Mouse (Mus musculus) thymus, postnatal 14 days (tissue): Measurements from ENCODE around the gene Alk.

Experiments
- DNase-seq: peaks from one replicate; pipeline ENCODE4 v3.0.0; 2021

Gene Alk

DNA sequence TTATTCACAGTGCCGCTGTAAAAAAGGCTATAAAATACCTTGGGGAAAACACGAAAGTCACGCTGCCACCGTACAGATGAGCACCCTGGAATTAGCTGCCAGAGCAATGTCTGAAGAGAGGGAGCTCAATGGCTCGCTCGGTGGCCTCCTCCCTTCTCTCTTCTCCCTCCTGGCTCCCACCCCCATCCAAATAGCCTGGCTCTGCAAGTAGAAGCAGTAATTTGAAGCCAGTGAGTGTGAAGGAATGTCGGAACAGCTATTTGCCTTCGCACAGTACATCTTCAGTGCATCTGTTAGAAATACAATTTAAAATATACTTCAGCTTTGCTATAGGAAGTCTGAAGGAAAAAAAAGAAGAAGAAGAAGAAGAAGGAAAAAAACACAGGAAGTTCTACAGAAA is 208.5 kb downstream of the Alk start:
- DNase-seq: no peak

DNA sequence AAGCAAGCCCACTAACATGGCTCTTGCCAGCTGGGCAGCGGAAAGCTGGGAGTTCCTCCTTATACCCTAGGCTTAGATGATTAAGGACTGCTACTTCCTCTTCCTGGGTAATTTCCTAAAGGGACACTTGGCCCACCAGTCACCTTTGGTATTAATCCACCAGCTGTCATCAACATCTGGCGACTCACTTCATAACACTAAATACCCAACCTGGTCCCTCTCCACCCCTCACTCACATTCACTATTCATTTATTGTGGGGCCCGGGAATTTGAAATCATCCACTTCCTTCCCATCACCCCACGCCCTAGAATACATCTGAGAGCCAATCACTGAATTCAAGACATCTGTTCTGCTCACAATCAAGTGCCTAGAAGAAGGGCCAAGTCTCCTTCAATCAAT is 235.4 kb downstream of the Alk start:
- DNase-seq: no peak

DNA sequence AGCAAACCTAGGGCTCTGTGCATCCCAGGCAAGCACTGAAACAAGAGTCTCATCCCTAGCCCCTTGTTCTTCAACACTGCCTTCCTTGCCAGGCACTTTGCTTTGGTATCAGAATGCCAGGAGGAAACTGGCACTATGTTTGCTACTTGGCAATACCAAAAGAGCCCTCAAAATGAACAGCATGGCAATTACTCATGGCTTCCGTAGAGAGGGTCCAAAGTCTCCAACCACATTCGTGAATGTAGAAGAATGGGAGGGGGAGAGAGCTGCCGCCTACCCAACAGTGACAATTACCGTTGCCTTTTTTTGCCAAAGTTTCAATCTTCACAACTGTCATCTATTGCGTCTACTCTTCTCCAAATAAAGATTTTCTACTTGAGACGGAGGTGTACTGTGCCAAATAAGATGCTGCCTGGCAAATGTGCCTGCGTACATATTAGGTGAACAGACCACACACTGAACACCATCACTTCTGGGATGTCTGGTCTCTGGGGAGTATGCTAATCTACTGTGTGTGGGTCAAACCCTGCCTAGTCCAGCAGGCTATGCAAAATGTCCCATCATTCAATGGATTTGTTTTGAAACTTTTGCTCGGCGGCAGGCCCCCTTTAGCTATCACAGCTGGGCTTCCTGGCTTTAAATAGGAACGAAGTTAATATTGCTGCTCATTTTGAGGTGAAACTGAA is 241.5 kb downstream of the Alk start:
- DNase-seq: no peak

DNA sequence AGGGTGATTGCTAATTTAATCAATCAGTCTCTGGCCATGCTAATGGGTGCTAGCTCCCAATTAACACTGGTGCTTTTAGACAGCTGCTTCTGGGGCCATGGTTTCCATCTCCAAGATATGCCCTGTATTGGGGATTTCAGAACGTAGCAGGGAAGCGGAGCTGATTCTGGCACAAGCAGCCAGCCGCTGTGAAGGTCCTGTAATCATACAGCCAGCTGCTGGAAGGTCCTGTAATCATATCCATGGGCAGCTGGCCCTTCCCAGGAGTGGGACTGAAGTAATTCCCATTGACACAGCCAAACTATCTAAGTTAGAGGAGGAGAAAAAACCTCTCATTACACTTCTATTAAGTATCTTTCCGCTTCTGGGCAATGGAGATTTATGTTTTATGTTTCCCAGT is 242.5 kb downstream of the Alk start:
- no peak for DNase-seq

DNA sequence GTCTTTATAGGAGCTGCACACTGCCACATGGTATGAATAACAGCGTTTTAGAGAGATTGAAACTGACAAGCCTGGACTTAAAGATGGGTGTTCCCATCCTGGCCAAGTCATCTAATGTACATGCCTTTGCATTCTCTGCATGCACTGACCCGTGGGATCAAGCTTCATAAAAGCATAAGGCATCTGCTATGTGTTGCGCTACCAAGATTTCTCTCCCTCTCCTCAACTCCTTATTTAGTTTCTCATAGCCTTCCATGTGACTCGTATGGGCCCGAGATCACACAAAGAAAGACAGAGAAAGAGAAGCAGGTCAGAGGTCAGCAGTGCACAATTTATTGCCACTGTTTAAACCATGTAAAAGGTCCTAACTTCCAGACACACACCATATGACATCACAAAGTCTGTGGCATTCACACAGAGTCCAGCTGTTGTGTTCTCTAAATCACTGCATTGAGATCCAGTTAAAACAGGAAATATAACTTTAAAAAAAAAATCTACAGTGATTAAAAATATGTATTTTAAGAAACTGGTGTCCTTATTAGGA is 247.6 kb downstream of the Alk start:
- no peak for DNase-seq

DNA sequence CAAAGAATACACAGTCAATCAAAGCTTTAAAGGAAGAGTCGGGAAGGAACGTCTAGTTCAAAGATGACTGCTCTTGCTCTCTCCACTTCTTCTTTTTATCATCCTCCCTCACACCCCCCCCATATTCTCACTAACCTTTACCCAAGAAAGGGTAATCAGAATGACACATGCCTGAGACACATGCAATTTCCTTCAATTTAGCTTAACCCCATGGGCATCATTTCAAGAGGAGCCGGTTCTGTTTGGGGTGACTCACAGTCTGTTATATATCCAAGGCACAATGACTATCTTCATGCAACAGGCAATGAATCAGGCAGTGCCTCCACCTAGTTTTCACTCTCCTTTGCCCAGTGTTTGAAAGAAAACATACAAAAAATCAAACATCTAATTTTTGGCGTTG is 265.0 kb downstream of the Alk start:
- DNase-seq: no peak

DNA sequence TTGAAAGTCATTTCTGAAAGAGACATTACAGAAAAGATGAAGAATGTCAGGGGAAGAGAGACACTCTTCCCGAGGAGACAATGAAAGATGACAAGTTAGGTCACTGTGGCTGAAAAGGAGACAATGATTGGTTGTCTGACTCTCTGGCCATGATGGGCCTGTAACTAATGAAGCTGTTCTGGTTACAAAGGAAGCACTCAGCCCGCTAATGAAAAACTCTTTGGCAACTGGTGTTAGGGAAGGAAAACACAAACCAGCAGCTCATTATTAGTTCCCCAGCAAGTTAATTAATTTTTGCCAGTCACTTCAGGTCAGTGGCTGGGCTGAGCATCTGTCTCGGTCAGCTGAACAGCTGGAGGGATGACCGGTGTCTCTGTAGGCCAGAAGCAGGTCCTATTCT is 271.5 kb downstream of the Alk start:
- DNase-seq: no peak

DNA sequence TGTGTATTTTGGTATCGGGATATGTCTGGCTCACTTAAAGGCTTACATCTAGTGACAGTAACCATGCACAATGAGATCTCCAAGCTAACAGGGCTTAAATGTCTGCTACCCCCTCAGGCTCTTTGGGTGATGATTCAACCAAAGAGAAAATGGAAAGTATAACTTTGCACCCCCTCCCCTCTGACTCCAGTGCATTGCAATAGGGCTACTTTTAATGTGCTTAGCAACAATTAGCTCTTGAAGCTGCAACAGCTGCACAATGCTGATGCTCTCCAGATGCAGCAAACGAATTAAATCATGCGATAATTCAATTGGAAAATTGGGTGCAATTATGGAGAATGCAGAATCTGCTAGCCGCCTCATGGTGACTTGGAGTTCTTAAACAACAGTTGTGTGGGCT is 278.5 kb downstream of the Alk start:
- DNase-seq: no peak

DNA sequence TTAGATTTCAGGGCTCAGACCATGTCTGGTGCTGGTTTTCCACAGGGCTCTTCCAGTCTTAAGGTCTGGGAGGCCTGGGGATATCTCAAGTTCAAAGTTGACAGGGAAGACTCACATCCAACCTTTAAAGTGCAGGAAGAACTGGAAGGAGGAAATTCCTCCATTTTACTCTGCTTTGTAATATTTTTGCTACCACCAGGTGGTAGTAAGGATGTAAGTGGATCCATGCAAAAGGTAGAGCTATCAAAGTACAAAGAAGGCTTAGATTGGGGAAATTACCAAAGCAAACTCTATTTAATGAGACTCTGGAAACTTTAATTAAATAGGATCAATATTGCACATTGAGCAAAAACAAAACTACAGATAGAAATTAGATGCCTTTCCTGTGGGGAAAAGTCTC is 284.9 kb downstream of the Alk start:
- DNase-seq: no peak

DNA sequence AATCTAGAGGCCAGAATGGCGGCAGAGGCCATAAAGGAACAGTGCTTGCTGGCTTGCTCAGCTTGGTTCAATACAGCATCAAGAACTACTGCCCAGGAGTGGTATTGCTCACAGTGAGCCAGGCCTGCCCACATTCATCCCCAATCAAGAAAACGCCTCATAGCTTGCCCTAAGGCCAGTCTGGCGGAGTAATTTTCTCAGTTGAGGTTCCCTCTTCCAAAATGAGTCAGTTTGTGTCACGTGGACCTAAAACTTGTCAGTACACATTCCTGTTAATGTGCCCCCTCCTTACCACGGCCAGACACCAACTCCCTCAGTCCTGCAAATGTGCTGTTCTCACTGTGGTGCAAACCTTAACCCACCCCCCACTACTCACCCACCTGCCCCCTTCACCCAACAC is 304.8 kb downstream of the Alk start:
- DNase-seq: no peak

DNA sequence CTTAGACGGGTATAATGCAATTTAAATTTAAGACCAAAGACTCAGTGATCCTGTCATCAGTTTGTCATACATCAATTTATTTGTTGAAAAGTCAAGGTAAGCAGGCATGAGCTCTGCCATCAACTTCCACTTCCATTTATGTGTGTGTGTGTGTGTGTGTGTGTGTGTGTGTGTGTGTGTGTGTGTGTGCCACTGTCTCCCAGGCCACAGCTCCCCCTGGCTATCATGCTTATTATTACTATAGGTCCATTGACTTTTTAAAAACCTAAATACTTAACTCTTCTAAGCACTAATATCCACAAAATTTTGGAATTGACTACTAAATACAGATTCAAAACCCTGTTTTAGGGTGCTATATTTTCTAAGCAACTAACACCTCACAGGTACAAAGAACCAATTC is 308.1 kb downstream of the Alk start:
- DNase-seq: no peak

DNA sequence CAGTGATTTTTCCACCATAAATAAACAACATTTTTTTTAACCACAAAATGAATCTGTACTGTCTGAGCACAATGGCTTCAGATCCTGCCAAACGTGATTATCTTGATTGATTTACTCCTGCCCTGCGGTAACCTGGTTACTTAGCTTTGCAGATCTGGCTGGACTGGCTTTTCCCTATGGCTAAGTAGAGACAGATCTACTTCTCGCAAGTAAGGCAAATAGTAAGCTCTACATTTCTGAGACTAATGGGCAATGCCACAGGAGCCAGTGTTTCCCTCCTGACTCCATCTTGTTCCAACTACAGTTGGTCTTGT is 311.2 kb downstream of the Alk start:
- no peak for DNase-seq

DNA sequence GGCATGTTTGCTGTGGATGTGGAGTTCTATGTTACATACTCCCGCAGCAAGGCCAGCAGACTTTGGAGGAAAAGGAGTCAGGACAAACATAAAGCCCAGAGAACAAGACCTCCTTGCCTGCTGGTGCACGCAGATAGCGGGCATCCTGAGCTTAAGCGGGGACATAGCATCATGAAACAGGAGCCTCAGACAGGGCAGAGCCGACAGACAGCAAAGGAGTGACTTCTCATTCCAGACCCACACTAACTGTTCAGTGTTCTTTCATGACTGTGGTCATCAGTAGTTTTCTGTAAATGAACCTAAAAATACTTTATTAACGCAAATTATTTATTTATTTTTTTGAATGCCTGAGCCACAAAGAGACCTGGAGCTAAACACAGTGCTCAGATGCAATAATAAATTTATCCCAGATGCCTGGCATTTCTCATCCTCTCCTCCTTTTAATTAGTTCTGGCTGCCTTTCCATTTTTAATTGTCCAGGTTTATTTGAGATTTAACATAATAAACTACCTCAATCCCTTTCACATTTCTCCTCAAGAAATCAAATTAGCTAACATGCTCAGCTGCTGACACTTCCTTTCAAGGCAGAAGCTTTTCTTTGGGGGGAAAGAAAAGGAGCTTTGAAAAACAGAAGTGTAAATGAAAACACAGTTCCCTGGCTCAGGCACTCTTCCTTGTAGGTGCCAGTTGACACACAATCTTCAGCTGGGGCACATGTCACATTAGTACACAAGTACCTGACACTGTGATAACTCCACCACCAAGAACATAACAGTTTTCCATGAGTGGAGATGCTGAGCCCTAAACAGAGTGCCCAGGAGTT is 311.8 kb downstream of the Alk start:
- DNase-seq: no peak

DNA sequence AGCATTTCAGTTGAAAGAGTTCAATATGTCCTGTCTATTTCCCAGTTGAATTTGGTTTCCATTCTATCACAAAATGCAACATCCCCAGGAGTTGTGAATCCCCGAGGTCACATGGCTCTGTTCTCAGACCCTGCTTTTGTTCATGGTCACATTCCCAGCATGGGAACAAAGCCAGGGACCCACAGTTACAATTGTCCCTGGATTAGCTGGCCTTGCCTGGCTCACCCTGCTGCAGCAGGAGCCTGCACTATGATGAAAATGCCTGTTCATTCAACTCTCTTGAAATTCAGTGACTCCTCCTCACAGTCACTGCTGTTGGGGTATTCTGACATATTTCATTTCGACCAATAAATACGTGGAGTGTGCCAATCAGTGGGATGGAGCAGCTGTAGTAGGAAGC is 318.5 kb downstream of the Alk start:
- DNase-seq: no peak

DNA sequence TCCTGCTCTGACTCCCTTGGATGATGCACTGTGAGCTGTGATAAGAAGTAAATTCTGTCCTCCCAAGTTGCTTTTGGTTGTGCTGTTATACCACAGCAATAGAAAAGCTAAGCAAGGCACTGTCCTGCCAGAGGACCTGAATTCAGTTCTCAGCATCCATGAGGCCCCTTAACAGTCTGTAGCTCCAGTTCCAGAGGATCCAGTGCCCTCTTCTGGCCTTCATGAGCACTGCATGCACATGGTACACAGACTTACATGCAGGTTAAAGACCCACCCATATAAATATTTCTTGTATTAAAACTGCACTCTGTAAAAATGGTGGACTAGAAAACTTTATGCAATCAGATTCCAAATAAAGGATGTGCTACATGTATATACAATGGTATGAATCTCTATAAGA is 326.1 kb downstream of the Alk start:
- no peak for DNase-seq

DNA sequence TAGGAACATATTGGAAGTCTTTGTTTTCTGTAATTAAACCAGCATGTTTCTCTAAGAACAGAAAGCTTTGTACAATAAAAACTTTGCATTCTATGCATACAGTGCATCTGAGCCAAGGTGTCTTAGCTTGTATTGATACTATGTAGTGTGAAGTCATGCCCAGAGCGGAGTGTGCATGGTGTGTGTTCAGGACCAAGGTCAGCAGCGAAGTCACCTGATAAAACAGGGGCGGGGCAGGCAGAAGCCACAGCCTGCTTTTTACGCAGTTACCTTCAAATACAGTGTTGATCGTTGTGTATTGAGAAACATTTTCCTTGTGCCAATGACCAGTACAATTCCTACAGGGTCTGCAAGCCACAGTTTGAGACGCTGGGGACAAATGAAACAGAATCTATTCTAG is 327.6 kb downstream of the Alk start:
- DNase-seq: no peak

DNA sequence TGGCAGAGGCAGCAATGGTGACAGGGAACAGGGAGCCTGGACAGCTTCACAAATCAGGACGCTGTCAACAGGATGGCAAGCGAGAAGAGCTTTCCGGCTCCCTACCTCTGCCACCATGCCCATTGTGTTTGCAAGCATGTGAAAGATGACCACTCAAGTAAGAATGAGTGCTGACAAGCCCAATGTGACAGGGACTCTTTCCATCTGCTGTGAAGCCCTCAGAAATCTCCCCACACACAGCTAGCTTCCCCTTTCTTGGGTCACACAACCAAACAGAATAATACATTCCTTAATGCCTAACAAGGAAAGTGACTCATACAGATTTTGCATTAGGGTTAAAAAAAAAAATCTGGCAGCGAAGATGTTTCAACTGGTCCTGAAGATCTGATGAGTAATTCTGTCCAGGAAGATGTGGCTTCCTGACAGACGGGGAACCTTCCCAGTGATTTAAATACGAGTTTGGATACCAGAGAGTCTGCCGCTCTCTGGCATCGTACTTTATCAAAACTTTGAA is 329.0 kb downstream of the Alk start:
- DNase-seq: no peak

DNA sequence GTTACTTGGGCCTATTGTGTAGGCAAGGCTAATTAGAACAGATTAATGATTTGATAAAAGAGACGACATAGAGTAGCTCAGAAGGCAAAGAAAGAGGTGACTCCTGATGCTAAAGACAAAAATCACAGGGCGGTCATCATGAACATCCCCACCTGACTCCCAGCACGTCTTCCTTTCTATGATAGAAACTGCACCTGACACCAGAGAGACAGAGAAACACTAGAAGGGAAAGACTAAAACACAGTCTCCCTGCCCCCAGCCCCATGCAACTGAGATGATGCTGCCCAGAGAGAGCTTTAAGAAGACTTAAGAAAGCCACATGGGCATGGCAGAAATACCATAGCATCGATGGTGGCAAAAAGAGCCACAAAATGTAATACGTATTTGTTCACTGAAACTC is 330.2 kb downstream of the Alk start:
- DNase-seq: no peak

DNA sequence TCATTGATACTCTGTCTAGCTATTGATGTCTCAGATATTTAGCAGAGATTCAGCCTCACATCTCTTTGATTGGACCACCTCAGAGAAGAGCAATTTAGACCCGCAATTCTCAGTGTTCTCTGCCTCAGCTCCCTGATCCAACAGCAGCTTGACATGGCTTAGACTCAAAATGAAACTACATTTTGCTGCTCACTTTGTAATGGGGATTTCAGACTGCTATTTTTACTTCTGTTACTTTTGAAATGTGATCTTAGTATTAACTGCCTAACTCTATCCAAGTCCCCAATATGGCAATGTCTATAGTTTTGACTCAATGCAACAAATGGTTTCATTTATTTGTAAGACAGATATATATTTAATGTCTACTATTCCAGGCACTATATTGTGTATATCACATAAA is 332.8 kb downstream of the Alk start:
- no peak for DNase-seq

DNA sequence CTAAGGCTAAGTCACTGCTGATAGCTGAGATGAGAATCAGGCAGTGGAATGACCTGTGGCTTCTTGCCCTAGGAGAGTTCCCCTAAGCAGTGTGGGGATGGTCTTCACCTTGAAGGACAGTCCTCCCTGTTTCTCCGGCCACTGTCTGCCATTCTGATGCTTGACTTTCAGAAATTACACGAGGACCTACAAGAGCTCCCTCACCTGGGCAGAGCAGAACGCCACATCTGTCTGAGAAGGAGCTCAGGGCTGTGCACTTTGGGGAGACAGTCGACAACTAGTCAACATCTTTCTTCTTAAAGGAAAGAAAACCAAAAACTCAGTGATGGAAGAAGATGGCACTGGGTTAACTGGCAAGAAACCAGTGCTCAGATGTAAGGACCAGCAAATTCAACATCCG is 335.9 kb downstream of the Alk start:
- DNase-seq: no peak

DNA sequence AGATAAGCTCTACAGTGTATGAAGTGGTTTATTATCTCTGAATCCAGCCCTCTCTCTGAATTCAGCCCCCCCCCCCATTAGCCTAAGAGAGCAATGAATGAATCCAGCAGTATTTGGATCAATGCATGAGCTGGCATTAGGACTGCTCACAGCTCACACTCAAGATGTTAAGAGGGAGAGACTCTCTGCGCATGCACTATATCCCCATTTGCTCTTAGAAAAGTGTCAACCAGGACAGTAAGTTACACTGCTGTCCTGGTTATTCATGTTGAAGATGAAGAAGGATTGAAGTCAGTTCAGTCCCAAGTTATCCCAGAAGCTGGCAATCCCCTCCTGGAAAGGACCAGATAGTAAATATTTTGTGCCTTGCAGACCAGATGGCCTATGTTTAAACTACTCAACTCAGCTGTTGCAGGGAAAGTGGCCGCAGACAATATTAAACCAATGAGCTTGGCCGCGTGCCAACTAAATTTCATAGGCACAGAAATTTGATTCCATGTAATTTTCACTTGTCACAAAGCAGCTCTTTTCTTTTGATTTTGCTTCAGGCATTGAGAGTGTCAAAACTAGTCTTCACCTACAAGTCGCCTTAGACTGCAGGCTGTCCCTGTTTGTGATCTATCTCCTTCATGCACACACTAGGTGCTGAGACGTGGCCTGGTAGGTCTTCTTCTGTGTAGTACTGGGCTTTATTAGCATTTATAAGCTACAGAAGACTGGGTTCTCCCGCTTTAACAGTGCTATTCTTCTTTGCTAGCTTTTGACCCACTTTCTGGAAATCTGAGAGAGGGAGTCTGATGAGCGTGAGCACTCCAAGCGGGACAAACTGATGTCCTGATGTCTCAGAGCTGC is 339.0 kb downstream of the Alk start:
- DNase-seq: no peak

DNA sequence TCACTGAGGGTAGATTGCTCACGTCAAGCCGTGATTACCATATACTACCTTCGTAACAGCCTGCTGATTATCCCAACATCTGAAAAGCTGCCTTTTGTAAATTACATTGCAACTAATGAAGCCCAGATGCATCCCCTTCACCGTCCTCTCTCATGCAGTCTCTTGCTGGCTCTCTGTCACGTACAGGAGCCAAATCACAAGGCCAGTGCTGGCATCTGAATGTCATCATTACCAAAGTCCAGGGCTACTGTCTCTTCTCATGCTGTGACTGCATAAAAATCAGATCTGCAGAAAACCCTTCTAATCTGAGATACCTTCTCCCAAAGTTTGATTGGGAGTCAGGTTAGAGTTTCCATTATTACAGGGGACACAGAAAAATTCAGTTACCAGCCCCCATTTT is 351.0 kb downstream of the Alk start:
- no peak for DNase-seq

DNA sequence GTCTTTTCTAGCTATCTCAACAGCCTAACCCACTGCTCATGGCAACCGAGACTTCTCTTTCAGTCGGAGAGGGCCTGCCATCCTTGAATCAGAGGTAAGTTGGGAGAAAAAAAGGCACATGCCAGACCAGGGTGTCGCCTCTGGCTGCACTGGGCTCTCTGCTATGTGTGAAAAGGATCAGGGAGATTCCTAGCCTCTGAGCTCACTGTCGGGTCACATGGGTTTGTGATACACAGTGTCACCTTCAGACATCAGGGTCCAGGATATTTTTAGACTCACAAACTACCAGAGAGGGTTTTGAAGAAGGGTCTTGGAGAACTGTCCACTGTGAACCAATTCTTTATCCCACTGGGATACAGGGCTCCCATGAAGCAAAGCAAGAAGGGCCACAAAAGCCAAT is 352.9 kb downstream of the Alk start:
- no peak for DNase-seq
